8 mouse cellular contexts compared by ENCODE assay signal in the genomic region with DNA sequence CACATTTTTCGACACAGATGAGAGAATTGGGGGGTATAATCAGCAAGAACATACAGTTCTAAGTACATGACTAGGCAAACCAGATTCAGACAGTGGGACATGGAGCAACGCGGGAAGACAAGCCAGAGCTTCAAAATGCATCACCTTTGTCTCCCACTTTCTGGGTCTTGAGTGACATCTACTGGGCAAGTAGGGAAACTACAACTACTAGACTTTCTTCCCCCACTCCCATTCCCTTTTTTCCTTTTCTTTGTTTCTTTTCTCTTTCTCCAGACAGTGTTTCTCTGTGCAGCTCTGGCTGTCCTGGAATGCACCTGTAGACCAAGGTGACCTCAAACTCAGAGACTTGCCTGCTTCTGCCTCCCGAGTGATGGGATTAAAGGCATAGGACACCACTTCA. TPM values are rescaled to one million over a fixed set of nuclear protein-coding genes. Genes with fewer than 3 reads are reported as not detected.
DNase-seq lines count a peak whose midpoint lies in the region; ATAC-seq lines count a peak whose summit lies in the region.

No protein-coding gene starts in this region.

- H3K36me3 ChIP-seq in forebrain, embryonic 13.5 days (ENCODE audit: poor library complexity, severe bottlenecking), result no peaks in the 10 kb centered on the region
- no peaks in the 10 kb centered on the region for H3K36me3 ChIP-seq in kidney, embryonic 14.5 days (ENCODE audit: control insufficient read depth, insufficient read depth, low read length)

- H3K27ac ChIP-seq in forebrain, embryonic 13.5 days, result no peak overlapping the region
- no peak overlapping the region for H3K27ac ChIP-seq in kidney, embryonic 14.5 days (ENCODE audit: low read depth, low read length)

- H3K4me3 ChIP-seq in forebrain, embryonic 13.5 days, result no peak overlapping the region
- no peak overlapping the region for H3K4me3 ChIP-seq in kidney, embryonic 14.5 days (ENCODE audit: low read length)

- H3K4me2 ChIP-seq in forebrain, embryonic 13.5 days, result no peak overlapping the region
- no peak overlapping the region for H3K4me2 ChIP-seq in kidney, embryonic 14.5 days (replicated peaks; ENCODE audit: low read depth, low read length)

- no peaks in the 10 kb centered on the region for H3K27me3 ChIP-seq in forebrain, embryonic 13.5 days
- H3K27me3 ChIP-seq in kidney, embryonic 14.5 days (ENCODE audit: control insufficient read depth, insufficient read depth, low read length), result no peaks in the 10 kb centered on the region

- no peaks in the 10 kb centered on the region for H3K4me1 ChIP-seq in forebrain, embryonic 13.5 days
- H3K4me1 ChIP-seq in kidney, embryonic 14.5 days (ENCODE audit: control insufficient read depth, insufficient read depth, low read length), result no peaks in the 10 kb centered on the region

- DNase-seq in adrenal gland, postnatal 10 days, result peak; percentile 40
- no peak for DNase-seq in adrenal gland, adult 8-10 months
- peak; percentile 85 for DNase-seq in 3T3-L1 (ENCODE audit: low read depth, low spot score)
- peak; percentile 49 for DNase-seq in c-Kit-negative CD71-positive TER-119-positive erythroid progenitor cells, embryonic 14.5 days (ENCODE audit: low read depth, low spot score)
- DNase-seq in lung, postnatal 36 days, result peak; percentile 56
- peak; percentile 62 for DNase-seq in skeletal muscle tissue, adult 2 months (ENCODE audit: low read depth, low spot score)

- WGBS in forebrain, embryonic 13.5 days, result 9% methylated on average over 4 of the region's 4 CpGs
- WGBS in kidney, embryonic 14.5 days, result 6% methylated on average over 4 of the region's 4 CpGs

- H3K9ac ChIP-seq in forebrain, embryonic 13.5 days, result no peak overlapping the region
- no peak overlapping the region for H3K9ac ChIP-seq in kidney, embryonic 14.5 days (ENCODE audit: low read depth, low read length)

- no peaks in the 10 kb centered on the region; the same call in 1 of the 2 replicates for H3K9me3 ChIP-seq in forebrain, embryonic 13.5 days (replicated peaks)
- H3K9me3 ChIP-seq in kidney, embryonic 14.5 days (ENCODE audit: control insufficient read depth, low read length), result 0 out of 2 replicates have a peak, but pooled peaks cover 3% of the 10 kb centered on the region

- peak; percentile 89 for ATAC-seq in forebrain, embryonic 13.5 days
- peak; percentile 69; the same call in 1 of the 2 replicates for ATAC-seq in kidney, embryonic 14.5 days (ENCODE audit: low FRiP score, low TSS enrichment)

RNA-seq across cellular contexts. Expression of gene Plin2, which starts 27.0 kb away (rescaled TPM):
- 100 to 1,000 TPM; 298 to 336 TPM for total RNA-seq in adrenal gland, postnatal 10 days (2021)
- total RNA-seq in adrenal gland, adult 8-10 months (2022), result 100 to 1,000 TPM; 294 to 506 (median 406) TPM
- polyA plus RNA-seq in forebrain, embryonic 13.5 days (2015; fragmentation: Nextera tagmentation; extraction: Ambion mirVana), result 39.5 and 44.4 TPM in 2 replicates
- 50.4 and 56.5 TPM in 2 replicates for polyA plus RNA-seq in kidney, embryonic 14.5 days (2014; fragmentation: Nextera tagmentation; extraction: Ambion mirVana)

RNA-seq across cellular contexts. Expression of gene Dennd4c, which starts 51.5 kb away (rescaled TPM):
- 10 to 100 TPM; 32.7 to 39.9 TPM for total RNA-seq in adrenal gland, postnatal 10 days (2021)
- 10 to 100 TPM; 47.1 to 67.8 (median 57.7) TPM for total RNA-seq in adrenal gland, adult 8-10 months (2022)
- polyA plus RNA-seq in forebrain, embryonic 13.5 days (2015; fragmentation: Nextera tagmentation; extraction: Ambion mirVana), result 4.1 and 5.4 TPM in 2 replicates
- polyA plus RNA-seq in kidney, embryonic 14.5 days (2014; fragmentation: Nextera tagmentation; extraction: Ambion mirVana), result 4.9 and 10.3 TPM in 2 replicates
